Comparison of ENCODE assay signal across 10 mouse cellular contexts in the genomic region with DNA sequence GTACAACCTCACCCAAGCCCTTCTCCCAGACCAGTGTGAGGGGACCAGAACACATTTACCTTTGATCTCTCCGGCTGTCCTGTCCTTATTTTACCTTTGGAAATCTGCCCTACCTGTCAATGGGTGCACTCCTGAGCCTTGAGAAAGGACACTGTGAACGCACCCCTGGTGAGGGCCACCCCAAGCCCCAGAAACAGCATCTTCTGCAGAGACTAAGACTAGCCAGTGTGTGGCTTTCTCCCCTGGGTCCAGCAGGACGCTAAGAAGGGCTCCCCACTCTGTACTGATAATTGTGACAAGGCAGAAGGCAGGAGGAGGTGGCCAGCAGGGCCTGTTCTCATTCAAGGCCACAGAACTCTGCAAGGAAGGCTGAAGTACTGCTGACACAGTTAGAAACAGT. TPM values are rescaled to one million over a fixed set of nuclear protein-coding genes. Genes with fewer than 3 reads are reported as not detected.
A peak's percentile ranks its signal among the peaks of the same experiment; 100 is the strongest.
DNase-seq lines count a peak whose midpoint lies in the region; ATAC-seq and TF ChIP-seq lines count a peak whose summit lies in the region.
"Had no signal": no experiment of that assay in that cellular context is flagged by ENCODE, and none has a peak within 500 bp of the region (broad histone marks: within the 10 kb centered on the region; RNA-seq: fewer than 3 reads in every experiment).

No protein-coding gene starts in this region.

- H3K4me2 ChIP-seq in forebrain, embryonic 14.5 days (ENCODE audit: low read length): no peak overlapping the region
- H3K4me2 ChIP-seq in forebrain, embryonic 12.5 days: no peak overlapping the region
- H3K4me2 ChIP-seq in kidney, embryonic 15.5 days: peak overlapping the region; percentile 39
- H3K4me2 ChIP-seq in liver, embryonic 13.5 days: peak overlapping the region; percentile 46
- H3K4me2 ChIP-seq: forebrain, embryonic 15.5 days had no signal

- H3K27me3 ChIP-seq in forebrain, embryonic 14.5 days (replicated peaks; ENCODE audit: control insufficient read depth, insufficient read depth, low read length): no peaks in the 10 kb centered on the region
- H3K27me3 ChIP-seq in forebrain, embryonic 12.5 days: no peaks in the 10 kb centered on the region
- H3K27me3 ChIP-seq in kidney, embryonic 15.5 days: no peaks in the 10 kb centered on the region
- H3K27me3 ChIP-seq in E14TG2a.4 (ENCODE audit: insufficient read depth, low read length): no peaks in the 10 kb centered on the region
- H3K27me3 ChIP-seq in liver, embryonic 13.5 days: no peaks in the 10 kb centered on the region
- H3K27me3 ChIP-seq: forebrain, embryonic 15.5 days; limb, embryonic 12.5 days had no signal

- WGBS in forebrain, embryonic 14.5 days: 83% methylated on average over 3 of the region's 3 CpGs
- 77% methylated on average over 3 of the region's 3 CpGs for WGBS in forebrain, embryonic 12.5 days
- 78% methylated on average over 3 of the region's 3 CpGs for WGBS in kidney, embryonic 15.5 days
- 62% methylated on average over 3 of the region's 3 CpGs for WGBS in liver, embryonic 13.5 days (ENCODE audit: insufficient replicate concordance)

- ATAC-seq in forebrain, embryonic 14.5 days: no peak
- ATAC-seq in forebrain, embryonic 12.5 days (ENCODE audit: low FRiP score): no peak
- no peak for ATAC-seq in kidney, embryonic 15.5 days (replicated peaks; ENCODE audit: low FRiP score)
- no peak for ATAC-seq in liver, embryonic 13.5 days (ENCODE audit: low read depth)
- no peak for ATAC-seq in inflammation-experienced regulatory T-cells, adult 6 months
- ATAC-seq: forebrain, embryonic 15.5 days had no signal

- H3K9me3 ChIP-seq in forebrain, embryonic 14.5 days (replicated peaks; ENCODE audit: control insufficient read depth, low read length): no peaks in the 10 kb centered on the region
- no peaks in the 10 kb centered on the region for H3K9me3 ChIP-seq in forebrain, embryonic 12.5 days
- no peaks in the 10 kb centered on the region for H3K9me3 ChIP-seq in kidney, embryonic 15.5 days (replicated peaks)
- H3K9me3 ChIP-seq in E14TG2a.4 (ENCODE audit: low read length): no peaks in the 10 kb centered on the region
- no peaks in the 10 kb centered on the region for H3K9me3 ChIP-seq in liver, embryonic 13.5 days (replicated peaks)
- H3K9me3 ChIP-seq: forebrain, embryonic 15.5 days; limb, embryonic 12.5 days had no signal

- no peak overlapping the region for H3K27ac ChIP-seq in forebrain, embryonic 14.5 days (ENCODE audit: low read depth, low read length)
- H3K27ac ChIP-seq in forebrain, embryonic 12.5 days: no peak overlapping the region
- H3K27ac ChIP-seq in kidney, embryonic 15.5 days: peak overlapping the region; percentile 87
- H3K27ac ChIP-seq in liver, embryonic 13.5 days: no peak overlapping the region
- H3K27ac ChIP-seq: forebrain, embryonic 15.5 days; limb, embryonic 12.5 days had no signal

- H3K4me3 ChIP-seq in forebrain, embryonic 14.5 days (ENCODE audit: low read depth, low read length): no peak overlapping the region
- H3K4me3 ChIP-seq in forebrain, embryonic 12.5 days (replicated peaks): no peak overlapping the region
- peak overlapping the region; percentile 20; the same call in 1 of the 2 replicates for H3K4me3 ChIP-seq in kidney, embryonic 15.5 days (replicated peaks)
- H3K4me3 ChIP-seq in E14TG2a.4 (replicated peaks; ENCODE audit: low read length): 0 out of 2 replicates have a peak overlapping the region, but pooled peaks have one; percentile 43
- peak overlapping the region; percentile 30 for H3K4me3 ChIP-seq in liver, embryonic 13.5 days (replicated peaks)
- H3K4me3 ChIP-seq: forebrain, embryonic 15.5 days had no signal

- H3K4me1 ChIP-seq in forebrain, embryonic 14.5 days (ENCODE audit: control insufficient read depth, insufficient read depth, low read length): peaks cover 12% of the 10 kb centered on the region; the same call in 1 of the 2 replicates
- peaks cover 22% of the 10 kb centered on the region for H3K4me1 ChIP-seq in forebrain, embryonic 12.5 days
- H3K4me1 ChIP-seq in kidney, embryonic 15.5 days: peaks cover 45% of the 10 kb centered on the region
- peaks cover 54% of the 10 kb centered on the region for H3K4me1 ChIP-seq in E14TG2a.4 (replicated peaks; ENCODE audit: low read depth, low read length)
- peaks cover 82% of the 10 kb centered on the region for H3K4me1 ChIP-seq in liver, embryonic 13.5 days (replicated peaks)

- no peak for TF ChIP-seq CTCF in E14TG2a.4 (conservative IDR thresholded peaks at IDR 0.05; ENCODE audit: low read length)

- H3K9ac ChIP-seq in forebrain, embryonic 14.5 days (ENCODE audit: low read length): 0 out of 2 replicates have a peak overlapping the region, but pooled peaks have one; percentile 3
- no peak overlapping the region for H3K9ac ChIP-seq in forebrain, embryonic 12.5 days
- H3K9ac ChIP-seq in kidney, embryonic 15.5 days: peak overlapping the region; percentile 24; the same call in 1 of the 2 replicates
- peak overlapping the region; percentile 58 for H3K9ac ChIP-seq in liver, embryonic 13.5 days

- no peaks in the 10 kb centered on the region for H3K36me3 ChIP-seq in forebrain, embryonic 14.5 days (ENCODE audit: control insufficient read depth, insufficient read depth, low read length)
- no peaks in the 10 kb centered on the region for H3K36me3 ChIP-seq in forebrain, embryonic 12.5 days (replicated peaks)
- no peaks in the 10 kb centered on the region for H3K36me3 ChIP-seq in kidney, embryonic 15.5 days
- peaks cover under 1% of the 10 kb centered on the region; the same call in 1 of the 2 replicates for H3K36me3 ChIP-seq in E14TG2a.4 (ENCODE audit: insufficient read depth, low read length)
- H3K36me3 ChIP-seq in liver, embryonic 13.5 days: no peaks in the 10 kb centered on the region
- H3K36me3 ChIP-seq: forebrain, embryonic 15.5 days; limb, embryonic 12.5 days had no signal

- DNase-seq in forebrain, embryonic 14.5 days (ENCODE audit: low spot score): no peak
- no peak for DNase-seq in kidney, postnatal 10 days
- DNase-seq in liver, embryonic 13.5 days: no peak
- no peak for DNase-seq in lung, postnatal 36 days

RNA-seq across cellular contexts. Expression of gene Slc25a45, which starts 1.3 kb away (rescaled TPM):
- polyA plus RNA-seq in forebrain, embryonic 14.5 days (2014; fragmentation: Nextera tagmentation; extraction: Ambion mirVana): 1.7 TPM in 2 replicates
- 1.3 and 1.8 TPM in 2 replicates for polyA plus RNA-seq in forebrain, embryonic 12.5 days (2016; fragmentation: Nextera tagmentation; extraction: Ambion mirVana)
- 8.1 and 8.5 TPM in 2 replicates for polyA plus RNA-seq in kidney, embryonic 15.5 days (2015; fragmentation: Nextera tagmentation; extraction: Ambion mirVana)
- 5.7 and 6.8 TPM in 2 replicates for polyA plus RNA-seq in liver, embryonic 13.5 days (2015; fragmentation: Nextera tagmentation; extraction: Ambion mirVana)
- 10 to 100 TPM; 48.8 to 54.8 (median 54.1) TPM for polyA plus RNA-seq in inflammation-experienced regulatory T-cells, adult 6 months (2017; shearing (Covaris generic))

RNA-seq across cellular contexts. Expression of gene Frmd8, which starts 3.8 kb away (rescaled TPM):
- polyA plus RNA-seq in forebrain, embryonic 14.5 days (2014; fragmentation: Nextera tagmentation; extraction: Ambion mirVana): 13.1 and 16.0 TPM in 2 replicates
- polyA plus RNA-seq in forebrain, embryonic 12.5 days (2016; fragmentation: Nextera tagmentation; extraction: Ambion mirVana): 25.6 and 25.9 TPM in 2 replicates
- polyA plus RNA-seq in kidney, embryonic 15.5 days (2015; fragmentation: Nextera tagmentation; extraction: Ambion mirVana): 40.2 and 43.1 TPM in 2 replicates
- 13.9 and 15.8 TPM in 2 replicates for polyA plus RNA-seq in liver, embryonic 13.5 days (2015; fragmentation: Nextera tagmentation; extraction: Ambion mirVana)
- polyA plus RNA-seq in inflammation-experienced regulatory T-cells, adult 6 months (2017; shearing (Covaris generic)): 10 to 100 TPM; 57.3 to 71.3 (median 60.1) TPM

RNA-seq across cellular contexts. Expression of gene Tigd3, which starts 15.0 kb away (rescaled TPM):
- polyA plus RNA-seq in forebrain, embryonic 14.5 days (2014; fragmentation: Nextera tagmentation; extraction: Ambion mirVana): 7.0 and 7.1 TPM in 2 replicates
- 11.1 and 12.8 TPM in 2 replicates for polyA plus RNA-seq in forebrain, embryonic 12.5 days (2016; fragmentation: Nextera tagmentation; extraction: Ambion mirVana)
- polyA plus RNA-seq in kidney, embryonic 15.5 days (2015; fragmentation: Nextera tagmentation; extraction: Ambion mirVana): 4.2 and 4.7 TPM in 2 replicates
- 2.5 TPM in 2 replicates for polyA plus RNA-seq in liver, embryonic 13.5 days (2015; fragmentation: Nextera tagmentation; extraction: Ambion mirVana)
- polyA plus RNA-seq in inflammation-experienced regulatory T-cells, adult 6 months (2017; shearing (Covaris generic)): 1 to 10 TPM in 1 of 3 experiments, under 1 TPM in 2; 0.36 to 1.1 (median 0.66) TPM

RNA-seq across cellular contexts. Expression of gene Dpf2, which starts 33.9 kb away (rescaled TPM):
- 127 and 136 TPM in 2 replicates for polyA plus RNA-seq in forebrain, embryonic 14.5 days (2014; fragmentation: Nextera tagmentation; extraction: Ambion mirVana)
- polyA plus RNA-seq in forebrain, embryonic 12.5 days (2016; fragmentation: Nextera tagmentation; extraction: Ambion mirVana): 184 and 203 TPM in 2 replicates
- polyA plus RNA-seq in kidney, embryonic 15.5 days (2015; fragmentation: Nextera tagmentation; extraction: Ambion mirVana): 166 and 178 TPM in 2 replicates
- 56.7 and 60.0 TPM in 2 replicates for polyA plus RNA-seq in liver, embryonic 13.5 days (2015; fragmentation: Nextera tagmentation; extraction: Ambion mirVana)
- 100 to 1,000 TPM; 157 to 198 (median 189) TPM for polyA plus RNA-seq in inflammation-experienced regulatory T-cells, adult 6 months (2017; shearing (Covaris generic))

RNA-seq across cellular contexts. Expression of gene Cdc42ep2, which starts 45.7 kb away (rescaled TPM):
- polyA plus RNA-seq in forebrain, embryonic 14.5 days (2014; fragmentation: Nextera tagmentation; extraction: Ambion mirVana): 7.9 and 9.6 TPM in 2 replicates
- 2.2 TPM in 2 replicates for polyA plus RNA-seq in forebrain, embryonic 12.5 days (2016; fragmentation: Nextera tagmentation; extraction: Ambion mirVana)
- 13.4 and 15.5 TPM in 2 replicates for polyA plus RNA-seq in kidney, embryonic 15.5 days (2015; fragmentation: Nextera tagmentation; extraction: Ambion mirVana)
- 2.7 and 3.0 TPM in 2 replicates for polyA plus RNA-seq in liver, embryonic 13.5 days (2015; fragmentation: Nextera tagmentation; extraction: Ambion mirVana)
- polyA plus RNA-seq in inflammation-experienced regulatory T-cells, adult 6 months (2017; shearing (Covaris generic)): under 1 TPM in 2 of 3 experiments, not detected in 1; 0.32 to 0.52 TPM

Comparison
In these comparisons a context has a peak if more than half of its experiments do, and no peak if none do; other contexts are left out.
1. H3K4me2 ChIP-seq: peak in kidney, embryonic 15.5 days (single experiment) and liver, embryonic 13.5 days (single experiment); none in forebrain, embryonic 14.5 days (single experiment) and forebrain, embryonic 12.5 days (single experiment).
2. H3K4me3 ChIP-seq: peak in kidney, embryonic 15.5 days (single experiment), E14TG2a.4 (single experiment) and liver, embryonic 13.5 days (single experiment); none in forebrain, embryonic 14.5 days (single experiment) and forebrain, embryonic 12.5 days (single experiment).